Mouse (Mus musculus) MEL (cell line): ENCODE data around the gene Agap2. TPM values are rescaled to one million over a fixed set of nuclear protein-coding genes. Genes with fewer than 3 reads are reported as not detected.

Experiments
- DNase-seq: peaks from one replicate; pipeline ENCODE4 v3.0.0; 2011; ENCODE audit warnings: low read depth, low spot score
- H3K27ac ChIP-seq: 2 replicates; pipeline ENCODE4 v1.5.1; 2012; ENCODE audit warnings: low read depth, mild to moderate bottlenecking, control low read depth, low read length, moderate library complexity; ENCODE audit not compliant: control insufficient read depth
- H3K27me3 ChIP-seq, 2 experiments: fragments of 150-350 bp in 1 of 2; sonication (generic) in 1 of 2; 2 replicates each; pipeline ENCODE4 v1.6.1; 2012; ENCODE audit warnings: low read length in 2 of 2, mild to moderate bottlenecking in 2 of 2, improper control_type of control experiment in 1 of 2, moderate library complexity in 1 of 2; ENCODE audit not compliant: insufficient read depth in 2 of 2, control insufficient read depth in 1 of 2
- H3K36me3 ChIP-seq, 2 experiments: 2 replicates each; pipeline ENCODE4 v1.6.1; 2012 to 2014; ENCODE audit warnings: low read length in 2 of 2, improper control_type of control experiment in 1 of 2, inconsistent platforms in 1 of 2, mild to moderate bottlenecking in 1 of 2; ENCODE audit not compliant: insufficient read depth in 2 of 2, control insufficient read depth in 1 of 2
- H3K4me1 ChIP-seq, 2 experiments: fragments of 150-350 bp in 1 of 2; sonication (generic) in 1 of 2; 2 replicates each; pipeline ENCODE4 v1.6.1; 2012; ENCODE audit warnings: low read length in 2 of 2, improper control_type of control experiment in 1 of 2, mild to moderate bottlenecking in 1 of 2; ENCODE audit not compliant: insufficient read depth in 2 of 2, control insufficient read depth in 1 of 2
- H3K4me3 ChIP-seq, 2 experiments: fragments of 150-350 bp in 1 of 2; sonication (generic) in 1 of 2; 2 replicates each; pipeline ENCODE4 v1.5.1; 2012; ENCODE audit warnings: low read depth in 2 of 2, low read length in 2 of 2, mild to moderate bottlenecking in 2 of 2, moderate library complexity in 2 of 2, control low read depth in 1 of 2, improper control_type of control experiment in 1 of 2; ENCODE audit not compliant: control insufficient read depth in 1 of 2, insufficient read depth in 1 of 2
- H3K79me2 ChIP-seq: 2 replicates; pipeline ENCODE4 v1.6.1; 2012; ENCODE audit warnings: mild to moderate bottlenecking, low read length, moderate library complexity; ENCODE audit not compliant: control insufficient read depth, poor library complexity, insufficient read depth
- H3K9ac ChIP-seq: 2 replicates; pipeline ENCODE4 v1.6.1; 2012; ENCODE audit warnings: low read depth, mild to moderate bottlenecking, control low read depth, low read length, moderate library complexity; ENCODE audit not compliant: control insufficient read depth, poor library complexity, severe bottlenecking
- H3K9me3 ChIP-seq: fragments of 150-350 bp; sonication (generic); replicated peaks from 2 replicates; pipeline ENCODE4 v1.6.1; 2012; ENCODE audit warnings: mild to moderate bottlenecking, low read length, improper control_type of control experiment, moderate library complexity; ENCODE audit not compliant: insufficient read depth
- BHLHE40 ChIP-seq: IDR thresholded peaks from 2 replicates; pipeline ENCODE4 v1.6.1; 2012; ENCODE audit warnings: low read depth, mild to moderate bottlenecking, inconsistent platforms, low read length, improper control_type of control experiment, borderline replicate concordance
- CHD2 ChIP-seq: IDR thresholded peaks from 2 replicates; pipeline ENCODE4 v1.6.1; 2011; ENCODE audit warnings: low read length, improper control_type of control experiment
- CTCF ChIP-seq, 3 experiments: IDR thresholded peaks in 2 of 3; conservative IDR thresholded peaks in 1 of 3; 2 replicates each; pipeline ENCODE4 v1.5.1; 2011 to 2012; ENCODE audit warnings: low read length in 3 of 3, low read depth in 2 of 3, mild to moderate bottlenecking in 2 of 3, improper control_type of control experiment in 1 of 3, inconsistent platforms in 1 of 3, mixed read lengths in 1 of 3, moderate library complexity in 1 of 3; ENCODE audit not compliant: control insufficient read depth in 1 of 3, insufficient read depth in 1 of 3, poor library complexity in 1 of 3, severe bottlenecking in 1 of 3
- EP300 ChIP-seq, 2 experiments: IDR thresholded peaks; 2 replicates each; pipeline ENCODE4 v1.6.1; 2011; ENCODE audit warnings: improper control_type of control experiment in 2 of 2, low read length in 2 of 2, low read depth in 1 of 2, mild to moderate bottlenecking in 1 of 2
- ETS1 ChIP-seq: IDR thresholded peaks from 2 replicates; pipeline ENCODE4 v1.6.1; 2012; ENCODE audit warnings: low read depth, mild to moderate bottlenecking, inconsistent platforms, low read length, improper control_type of control experiment, moderate library complexity
- GATA1 ChIP-seq: IDR thresholded peaks from 2 replicates; pipeline ENCODE4 v1.6.1; 2011; ENCODE audit warnings: low read depth, low read length, improper control_type of control experiment
- HCFC1 ChIP-seq: IDR thresholded peaks from 2 replicates; pipeline ENCODE4 v1.6.1; 2012; ENCODE audit warnings: low read depth, mild to moderate bottlenecking, inconsistent platforms, low read length, improper control_type of control experiment, moderate library complexity
- KAT2A ChIP-seq: conservative IDR thresholded peaks from 2 replicates; pipeline ENCODE4 v1.6.1; 2012; ENCODE audit warnings: low read depth, low read length, improper control_type of control experiment, inconsistent platforms
- MAFK ChIP-seq: IDR thresholded peaks from 2 replicates; pipeline ENCODE4 v1.6.1; 2011; ENCODE audit warnings: low read depth, mild to moderate bottlenecking, low read length, improper control_type of control experiment, borderline replicate concordance
- MAX ChIP-seq: IDR thresholded peaks from 2 replicates; pipeline ENCODE4 v1.6.1; 2011; ENCODE audit warnings: low read length, improper control_type of control experiment
- MAZ ChIP-seq: IDR thresholded peaks from 2 replicates; pipeline ENCODE4 v1.6.1; 2012; ENCODE audit warnings: low read depth, mild to moderate bottlenecking, inconsistent platforms, low read length, improper control_type of control experiment
- MEF2A ChIP-seq: IDR thresholded peaks from 2 replicates; pipeline ENCODE4 v1.6.1; 2014; ENCODE audit warnings: low read depth, mild to moderate bottlenecking, inconsistent platforms, low read length, improper control_type of control experiment; ENCODE audit not compliant: poor library complexity, insufficient replicate concordance, severe bottlenecking; ENCODE audit errors: extremely low read depth
- MXI1 ChIP-seq: IDR thresholded peaks from 2 replicates; pipeline ENCODE4 v1.6.1; 2011; ENCODE audit warnings: mild to moderate bottlenecking, low read depth, low read length, improper control_type of control experiment
- MYC ChIP-seq: IDR thresholded peaks from 2 replicates; pipeline ENCODE4 v1.6.1; 2011; ENCODE audit warnings: low read depth, mild to moderate bottlenecking, low read length, improper control_type of control experiment, moderate library complexity
- NRF1 ChIP-seq: IDR thresholded peaks from 2 replicates; pipeline ENCODE4 v1.6.1; 2014; ENCODE audit warnings: low read depth, mild to moderate bottlenecking, inconsistent platforms, low read length, improper control_type of control experiment, moderate library complexity; ENCODE audit not compliant: poor library complexity, insufficient read depth, severe bottlenecking
- POLR2A ChIP-seq, 2 experiments: IDR thresholded peaks; 2 replicates each; pipeline ENCODE4 v1.6.1; 2011 to 2012; ENCODE audit warnings: low read length in 2 of 2, mild to moderate bottlenecking in 2 of 2, control low read depth in 1 of 2, improper control_type of control experiment in 1 of 2, low read depth in 1 of 2, moderate library complexity in 1 of 2; ENCODE audit not compliant: control insufficient read depth in 1 of 2, insufficient read depth in 1 of 2, poor library complexity in 1 of 2
- POLR2AphosphoS2 ChIP-seq: IDR thresholded peaks from 2 replicates; pipeline ENCODE4 v1.6.1; 2011; ENCODE audit warnings: low read length, improper control_type of control experiment
- RAD21 ChIP-seq: IDR thresholded peaks from 2 replicates; pipeline ENCODE4 v1.6.1; 2011; ENCODE audit warnings: mild to moderate bottlenecking, low read depth, low read length, improper control_type of control experiment
- RCOR1 ChIP-seq: IDR thresholded peaks from 2 replicates; pipeline ENCODE4 v1.6.1; 2012; ENCODE audit warnings: low read depth, mild to moderate bottlenecking, inconsistent platforms, low read length, improper control_type of control experiment
- SIN3A ChIP-seq: IDR thresholded peaks from 2 replicates; pipeline ENCODE4 v1.6.1; 2012; ENCODE audit warnings: low read length, improper control_type of control experiment, inconsistent platforms
- SMC3 ChIP-seq: IDR thresholded peaks from 2 replicates; pipeline ENCODE4 v1.6.1; 2011; ENCODE audit warnings: low read depth, low read length, improper control_type of control experiment
- TAL1 ChIP-seq: IDR thresholded peaks from 2 replicates; pipeline ENCODE4 v1.6.1; 2012; ENCODE audit warnings: mild to moderate bottlenecking, inconsistent platforms, low read length, moderate library complexity, mixed read lengths
- TBP ChIP-seq: IDR thresholded peaks from 2 replicates; pipeline ENCODE4 v1.8.0; 2011; ENCODE audit warnings: low read depth, low read length, improper control_type of control experiment
- TCF12 ChIP-seq: IDR thresholded peaks from 2 replicates; pipeline ENCODE4 v1.6.1; 2014; ENCODE audit warnings: low read depth, mild to moderate bottlenecking, inconsistent platforms, low read length, improper control_type of control experiment, moderate library complexity
- UBTF ChIP-seq: IDR thresholded peaks from 2 replicates; pipeline ENCODE4 v1.6.1; 2012; ENCODE audit warnings: low read depth, mild to moderate bottlenecking, inconsistent platforms, low read length, improper control_type of control experiment, moderate library complexity, borderline replicate concordance; ENCODE audit not compliant: insufficient read depth
- ZC3H11A ChIP-seq: IDR thresholded peaks from 2 replicates; pipeline ENCODE4 v1.6.1; 2012; ENCODE audit warnings: low read depth, mild to moderate bottlenecking, inconsistent platforms, low read length, improper control_type of control experiment
- ZKSCAN1 ChIP-seq: IDR thresholded peaks from 2 replicates; pipeline ENCODE4 v1.6.1; 2012; ENCODE audit warnings: low read depth, mild to moderate bottlenecking, inconsistent platforms, low read length, improper control_type of control experiment, moderate library complexity
- ZMIZ1 ChIP-seq: IDR thresholded peaks from 2 replicates; pipeline ENCODE4 v1.6.1; 2012; ENCODE audit warnings: low read depth, mild to moderate bottlenecking, inconsistent platforms, low read length, improper control_type of control experiment, moderate library complexity
- polyA plus RNA-seq, 2 experiments: library from polyadenylated mRNA; stranded (reverse) in 1 of 2; unstranded in 1 of 2; fragments of >175 nt in 1 of 2; fragments of >200 nt in 1 of 2; gene quantifications; 2 replicates each; pipeline versions ENCODE4 v1.2.1 to v1.2.4; 2012; ENCODE audit warnings: low replicate concordance in 2 of 2, low read depth in 1 of 2; ENCODE audit not compliant: insufficient read length in 2 of 2, insufficient read depth in 1 of 2, missing spikeins in 1 of 2
- total RNA-seq: library from RNA; depleted of rRNA; stranded (reverse); fragments of 300-350 nt; gene quantifications from 2 replicates; pipeline ENCODE4 v1.2.3, GENCODE M21; 2012

Gene Agap2
- total and polyA plus RNA-seq, 3 experiments: 0.04 to 0.46 TPM; not detected in 1

- TF ChIP-seq EP300 (IDR thresholded peaks at IDR 0.05; ENCODE audit: low read depth in 1 of 2, low read length in 2 of 2) (no peak), ZKSCAN1 (0 out of 2 replicates have a peak, but pooled peaks have one; percentile 10), MAX (no peak), GATA1 (no peak), MEF2A (no peak), TAL1 (no peak), ZC3H11A (no peak), SIN3A (0 out of 2 replicates have a peak, but pooled peaks have one; percentile 11), MAZ (no peak), RCOR1 (no peak), TCF12 (no peak), POLR2A (IDR thresholded peaks at IDR 0.05; ENCODE audit: control insufficient read depth in 1 of 2, insufficient read depth in 1 of 2, low read depth in 1 of 2, low read length in 2 of 2, poor library complexity in 1 of 2) (peak in 1 of 2 experiments; percentile 17; a peak in 1 of 4 replicates), MXI1 (peak; percentile 34)
Observed at GRCm38 (mm10) chr10:127069281-127070189, 5.5 kb upstream of the Agap2 start (continued).

GRCm38 (mm10) chr10:127070190-127071121 lies 4.6 kb upstream of the Agap2 start, which contains the start of gene Tspan31:
Gene Tspan31, minus strand, starts transcription at chr10:127070264.
- peak; percentile 98 for DNase-seq
- peak; percentile 65 for TF ChIP-seq MAX
- no peak for TF ChIP-seq GATA1
- peak; percentile 57; the same call in 1 of the 2 replicates for TF ChIP-seq POLR2AphosphoS2
- TF ChIP-seq KAT2A: no peak; the same call in 1 of the 2 replicates
- peak; percentile 82 for TF ChIP-seq TBP
- TF ChIP-seq ZC3H11A: no peak
- no peak for TF ChIP-seq SMC3
- no peak for TF ChIP-seq MAFK
- peak; percentile 38; the same call in 1 of the 2 replicates for TF ChIP-seq TCF12
- peak; percentile 30; the same call in 1 of the 2 replicates for TF ChIP-seq BHLHE40
- TF ChIP-seq EP300 (IDR thresholded peaks at IDR 0.05; ENCODE audit: low read depth in 1 of 2, low read length in 2 of 2): no peak
- peak; percentile 66 for TF ChIP-seq MYC
- TF ChIP-seq POLR2A (IDR thresholded peaks at IDR 0.05; ENCODE audit: control insufficient read depth in 1 of 2, insufficient read depth in 1 of 2, low read depth in 1 of 2, low read length in 2 of 2, poor library complexity in 1 of 2): peak; percentile 21 to 88; a peak in 2 of 4 replicates
- TF ChIP-seq RAD21: no peak
- no peak for TF ChIP-seq UBTF
- TF ChIP-seq ZMIZ1: no peak; the same call in 1 of the 2 replicates
- TF ChIP-seq NRF1: peak; percentile 77
- TF ChIP-seq ETS1: 0 out of 2 replicates have a peak, but pooled peaks have one; percentile 30
- no peak for TF ChIP-seq ZKSCAN1
- TF ChIP-seq CTCF (IDR thresholded peaks at IDR 0.05 in 2 of 3, conservative IDR thresholded peaks at IDR 0.05 in 1 of 3; ENCODE audit: control insufficient read depth in 1 of 3, insufficient read depth in 1 of 3, low read depth in 2 of 3, low read length in 3 of 3, poor library complexity in 1 of 3, severe bottlenecking in 1 of 3): no peak
- peak; percentile 56; the same call in 1 of the 2 replicates for TF ChIP-seq CHD2
- TF ChIP-seq HCFC1: peak; percentile 80

More at GRCm38 (mm10) chr10:127070190-127071121, 4.6 kb upstream of the Agap2 start, which contains the start of gene Tspan31:
- peak within 1 kb of the TSS; percentile 90 for H3K9ac ChIP-seq
- H3K4me1 ChIP-seq: peaks cover 3 to 8% of the 10 kb centered on the region in 2 experiments; a peak in 3 of 4 replicates
- H3K4me3 ChIP-seq: peak within 1 kb of the TSS; percentile 89 to 93
- no peaks in the 10 kb centered on the region for H3K27me3 ChIP-seq
- H3K27ac ChIP-seq: peak within 1 kb of the TSS; percentile 81
- H3K79me2 ChIP-seq: peaks cover 16% of the 10 kb centered on the region
- no peaks in the 10 kb centered on the region for H3K9me3 ChIP-seq
- H3K36me3 ChIP-seq: peaks cover 6 to 25% of the 10 kb centered on the region in 2 experiments
